Mouse (Mus musculus) CD8-positive naive resting alpha-beta T cell, adult 2 months (primary cell): ENCODE data around the gene Prss29.

Source experiments
- DNase-seq, 2 experiments: peaks; one replicate each; pipeline ENCODE4 v3.0.0; 2022; ENCODE audit warnings: low read depth in 2 of 2, low spot score in 2 of 2

Prss29 gene

GRCm38 (mm10) chr17:25341490-25341889, 23.0 kb downstream of the Prss29 start:
- no peak for DNase-seq

GRCm38 (mm10) chr17:25345462-25345861, 27.0 kb downstream of the Prss29 start, which contains the start of gene Tpsab1:
Gene Tpsab1 (minus strand): TSS chr17:25345562.
- DNase-seq = no peak

- no peak for DNase-seq
Observed at GRCm38 (mm10) chr17:25361291-25361690, 42.8 kb downstream of the Prss29 start.

GRCm38 (mm10) chr17:25363726-25364125, 45.3 kb downstream of the Prss29 start:
- DNase-seq = peak in 1 of 2 experiments; percentile 14

GRCm38 (mm10) chr17:25366005-25366404, 47.6 kb downstream of the Prss29 start, which contains the start of gene Tpsb2:
Gene Tpsb2 (plus strand): TSS chr17:25366305.
- no peak for DNase-seq

GRCm38 (mm10) chr17:25368973-25369372, 50.5 kb downstream of the Prss29 start, which contains the start of gene Tpsg1:
Gene Tpsg1 (plus strand): TSS chr17:25369273.
- DNase-seq = no peak
